Mouse (Mus musculus) lung, postnatal 0 days (tissue): Measurements from ENCODE around the gene Klhl7. TPM values are rescaled to one million over a fixed set of nuclear protein-coding genes. Genes with fewer than 3 reads are reported as not detected.

Experiments
- ATAC-seq: fragments of 200-750 bp; cut with Nextera tagmentation; 2 replicates; pipeline ENCODE4 v1.8.0; 2017; ENCODE audit warnings: moderate library complexity
- DNase-seq: peaks from one replicate; pipeline ENCODE4 v3.0.0-alpha.2; 2016; ENCODE audit warnings: low spot score
- H3K27ac ChIP-seq: fragments of 300-500 bp; sonication (generic); 2 replicates; pipeline ENCODE4 v1.5.1; 2014; ENCODE audit warnings: antibody characterized with exemption, mild to moderate bottlenecking, low read length, mixed read lengths
- H3K27me3 ChIP-seq: fragments of 300-500 bp; sonication (generic); replicated peaks from 2 replicates; pipeline ENCODE4 v1.6.1; 2014; ENCODE audit warnings: low read length, mixed read lengths; ENCODE audit not compliant: insufficient read depth
- H3K36me3 ChIP-seq: fragments of 300-500 bp; sonication (generic); 2 replicates; pipeline ENCODE4 v1.6.1; 2014; ENCODE audit warnings: low read length, mixed read lengths; ENCODE audit not compliant: insufficient read depth
- H3K4me1 ChIP-seq: fragments of 300-500 bp; sonication (generic); 2 replicates; pipeline ENCODE4 v1.6.1; 2014; ENCODE audit warnings: antibody characterized with exemption, low read depth, low read length, mixed read lengths; ENCODE audit not compliant: insufficient read depth
- H3K4me2 ChIP-seq: fragments of 300-500 bp; sonication (generic); replicated peaks from 2 replicates; pipeline ENCODE4 v1.6.1; 2014; ENCODE audit warnings: low read depth, mild to moderate bottlenecking, low read length, moderate library complexity, mixed read lengths
- H3K4me3 ChIP-seq: fragments of 300-500 bp; sonication (generic); 2 replicates; pipeline ENCODE4 v1.5.1; 2014; ENCODE audit warnings: low read depth, low read length
- H3K9ac ChIP-seq: fragments of 300-500 bp; sonication (generic); replicated peaks from 2 replicates; pipeline ENCODE4 v1.6.1; 2014; ENCODE audit warnings: low read depth, mild to moderate bottlenecking
- H3K9me3 ChIP-seq: fragments of 300-500 bp; sonication (generic); 2 replicates; pipeline ENCODE4 v1.6.1; 2016; ENCODE audit warnings: low read length, mixed read lengths
- CTCF ChIP-seq: IDR thresholded peaks from 2 replicates; pipeline ENCODE4 v1.5.1; 2016; ENCODE audit warnings: antibody characterized with exemption, mild to moderate bottlenecking
- EP300 ChIP-seq: IDR thresholded peaks from 2 replicates; pipeline ENCODE4 v1.6.1; 2016; ENCODE audit warnings: antibody characterized with exemption, mild to moderate bottlenecking, control low read depth
- WGBS: fragments of 180-500 bp; shearing (Covaris S2); extraction: QIAGEN DNeasy Blood & Tissue Kit; methylation state at CpG from one replicate; pipeline ENCODE4 v1.1.7; 2014; 5-methylcytosine and 5-hydroxymethylcytosine counted together
- polyA plus RNA-seq: library from polyadenylated mRNA; unstranded; fragments of >200 nt; fragmentation: Nextera tagmentation; extraction: Ambion mirVana; gene quantifications from 2 replicates; pipeline ENCODE4 v1.2.1, GENCODE M21; 2015

The Klhl7 gene
- polyA plus RNA-seq, 1 experiment from 2014 or later = 22.6 TPM

DNA sequence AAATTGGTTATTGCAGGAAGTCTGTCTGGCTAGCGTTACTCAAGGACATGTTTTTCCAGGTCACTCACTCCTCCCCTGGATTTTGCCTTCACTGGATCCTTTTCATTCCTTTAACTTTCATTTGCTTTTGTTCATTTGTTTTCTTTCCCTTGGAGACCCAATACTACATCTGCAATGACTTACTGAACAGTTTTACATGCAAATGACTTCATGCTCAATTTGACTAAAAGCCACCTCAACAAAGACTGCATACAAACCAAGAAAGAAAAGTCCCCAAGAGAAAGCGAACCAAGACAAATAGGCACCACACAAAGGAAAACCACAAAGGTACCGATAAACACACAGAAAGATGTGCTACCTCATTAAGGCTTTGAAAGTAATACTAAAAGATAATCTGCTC is 13.5 kb upstream of the Klhl7 start:
- H3K9me3 ChIP-seq = no peaks in the 10 kb centered on the region
- H3K27me3 ChIP-seq = no peaks in the 10 kb centered on the region
- no peak overlapping the region for H3K9ac ChIP-seq
- no peak overlapping the region for H3K27ac ChIP-seq
- DNase-seq (no peak), ATAC-seq (no peak)
- no peak overlapping the region for H3K4me2 ChIP-seq
- no peak for TF ChIP-seq EP300
- TF ChIP-seq CTCF = no peak
- no peaks in the 10 kb centered on the region for H3K4me1 ChIP-seq
- H3K4me3 ChIP-seq = no peak overlapping the region
- 75% methylated on average over 3 of the region's 3 CpGs for WGBS
- no peaks in the 10 kb centered on the region for H3K36me3 ChIP-seq

DNA sequence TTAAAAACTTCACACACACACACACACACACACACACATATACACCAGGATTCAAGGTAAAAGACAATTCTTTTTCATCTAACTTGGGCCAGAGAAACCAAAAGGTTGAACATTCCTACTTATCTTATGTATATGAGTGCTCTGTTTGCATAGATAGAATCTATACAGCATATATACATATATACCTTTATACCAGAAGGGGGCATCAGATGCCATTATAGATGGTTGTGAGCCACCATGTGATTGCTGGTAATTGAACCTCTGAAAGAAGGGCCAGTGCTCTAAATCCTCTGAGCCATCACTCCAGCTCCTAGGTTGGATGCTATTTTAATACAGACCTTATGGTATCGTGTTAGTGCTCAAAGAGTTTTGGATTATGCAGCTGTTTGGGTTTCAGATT is 12.0 kb upstream of the Klhl7 start:
- TF ChIP-seq CTCF (no peak), EP300 (no peak)
- no peak overlapping the region for H3K4me2 ChIP-seq
- 87% methylated on average over 1 of the region's 1 CpGs for WGBS
- H3K27me3 ChIP-seq = no peaks in the 10 kb centered on the region
- H3K36me3 ChIP-seq = no peaks in the 10 kb centered on the region
- no peak overlapping the region for H3K27ac ChIP-seq
- no peak overlapping the region for H3K4me3 ChIP-seq
- no peaks in the 10 kb centered on the region for H3K9me3 ChIP-seq
- no peaks in the 10 kb centered on the region for H3K4me1 ChIP-seq
- no peak for ATAC-seq
- H3K9ac ChIP-seq = no peak overlapping the region
- no peak for DNase-seq

DNA sequence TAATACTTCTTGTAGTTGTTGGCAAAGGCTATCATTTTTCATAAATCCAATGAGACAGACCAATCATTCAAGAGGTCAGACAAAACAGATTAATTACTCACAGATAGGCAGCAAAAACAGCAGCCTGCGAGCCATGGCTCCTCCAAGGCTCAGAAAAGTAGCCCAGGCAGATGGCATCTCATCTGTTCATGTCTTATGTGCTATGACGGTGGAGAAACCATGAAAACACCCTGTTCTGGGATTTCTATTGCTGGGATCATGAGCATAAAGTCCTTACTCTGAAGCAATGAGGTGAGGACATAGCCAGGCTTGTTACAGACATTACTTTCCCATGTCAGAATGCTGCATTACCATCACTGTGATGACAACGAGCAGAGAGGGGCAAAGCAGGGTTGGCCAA is 7.9 kb upstream of the Klhl7 start:
- no peaks in the 10 kb centered on the region for H3K4me1 ChIP-seq

DNA sequence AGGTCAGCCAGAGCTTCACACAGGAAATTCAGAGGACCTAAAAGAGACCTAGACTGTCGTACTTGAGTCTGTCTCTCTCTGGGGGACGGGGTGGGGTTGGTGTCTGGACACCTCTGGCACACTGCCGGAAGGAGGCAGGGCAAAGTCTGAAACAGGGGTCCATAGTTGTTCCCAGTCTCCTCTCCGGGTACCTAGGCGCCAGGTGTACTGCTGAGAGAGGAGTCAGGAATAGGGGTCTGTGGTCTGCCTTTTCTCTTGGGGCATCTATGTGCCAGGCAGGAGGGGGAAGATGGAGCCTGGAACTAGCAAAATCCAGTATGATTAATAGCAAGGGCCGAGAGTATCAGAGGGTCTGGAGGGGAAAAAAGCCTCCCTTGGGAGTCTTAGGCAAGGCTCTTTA is 5.0 kb upstream of the Klhl7 start:
- Histone ChIP-seq H3K4me2 (no peak overlapping the region), H3K27me3 (no peaks in the 10 kb centered on the region), H3K36me3 (no peaks in the 10 kb centered on the region), H3K9ac (no peak overlapping the region), H3K9me3 (no peaks in the 10 kb centered on the region), H3K27ac (no peak overlapping the region), H3K4me1 (no peaks in the 10 kb centered on the region), H3K4me3 (no peak overlapping the region)
- ATAC-seq (no peak), DNase-seq (no peak)
- 71% methylated on average over 6 of the region's 6 CpGs for WGBS
- TF ChIP-seq EP300 = no peak
- TF ChIP-seq CTCF = no peak

More for the DNA sequence above, 7.9 kb upstream of the Klhl7 start:
- no peak overlapping the region for H3K9ac ChIP-seq
- ATAC-seq (no peak), DNase-seq (no peak)
- H3K27ac ChIP-seq = no peak overlapping the region
- 69% methylated on average over 3 of the region's 3 CpGs for WGBS
- no peak for TF ChIP-seq CTCF
- TF ChIP-seq EP300 = no peak
- no peak overlapping the region for H3K4me3 ChIP-seq
- no peaks in the 10 kb centered on the region for H3K9me3 ChIP-seq
- H3K4me2 ChIP-seq = no peak overlapping the region
- H3K36me3 ChIP-seq = no peaks in the 10 kb centered on the region
- no peaks in the 10 kb centered on the region for H3K27me3 ChIP-seq

DNA sequence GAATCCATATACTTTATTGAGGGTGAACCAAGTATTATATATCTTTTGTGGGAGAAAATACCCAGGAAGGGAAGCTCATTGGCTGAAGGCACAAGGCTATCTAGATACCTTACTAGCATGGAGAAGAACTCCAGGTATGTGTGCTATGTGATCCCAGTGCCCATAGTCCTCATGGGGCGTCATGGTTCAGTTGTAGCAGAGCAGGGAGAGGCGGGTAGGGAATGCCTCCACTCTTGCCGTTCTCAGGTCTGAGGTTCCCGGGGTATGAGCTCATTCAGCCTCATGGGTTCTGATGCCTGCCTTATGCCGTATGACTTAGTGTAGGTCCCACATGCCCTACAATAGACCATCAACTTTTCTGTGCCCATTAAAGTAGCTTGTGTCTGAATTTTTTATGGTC is 4.5 kb upstream of the Klhl7 start:
- H3K4me1 ChIP-seq = no peaks in the 10 kb centered on the region
- no peak overlapping the region for H3K4me3 ChIP-seq
- TF ChIP-seq EP300 (no peak), CTCF (no peak)

DNA sequence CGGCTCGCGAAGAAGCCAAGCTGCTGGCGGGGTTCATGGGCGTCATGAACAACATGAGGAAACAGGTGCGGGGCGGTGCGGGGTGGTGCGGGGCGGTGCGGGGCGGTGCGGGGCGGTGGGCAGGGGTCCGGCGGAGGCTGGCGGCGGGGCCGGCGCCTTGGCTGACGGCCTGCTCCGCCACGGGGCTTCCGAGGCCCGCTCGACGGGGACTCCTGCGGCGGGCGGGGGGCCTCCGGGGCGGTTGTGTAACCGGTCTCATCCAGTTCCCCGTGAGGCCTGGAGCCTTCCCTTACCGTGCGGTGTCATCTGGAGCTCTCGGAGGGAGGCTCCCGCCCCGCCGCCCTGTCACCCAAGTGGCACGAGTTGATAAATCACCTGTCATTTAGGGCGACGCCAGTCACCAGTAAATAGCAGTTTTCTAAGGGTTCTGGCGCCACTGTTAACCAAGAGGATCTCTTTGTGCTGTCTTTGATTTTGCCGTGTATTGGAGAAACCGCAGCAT is 456 bp downstream of the Klhl7 start:
- peak overlapping the region; percentile 83 for H3K27ac ChIP-seq
- H3K9me3 ChIP-seq = no peaks in the 10 kb centered on the region
- H3K4me1 ChIP-seq = no peaks in the 10 kb centered on the region
- peak overlapping the region; percentile 78 for H3K4me3 ChIP-seq
- 0% methylated on average over 43 of the region's 46 CpGs for WGBS
- ATAC-seq (peak; percentile 86), DNase-seq (peak; percentile 71)
- peak overlapping the region; percentile 73 for H3K9ac ChIP-seq
- TF ChIP-seq EP300 (no peak), CTCF (no peak)
- H3K27me3 ChIP-seq = no peaks in the 10 kb centered on the region
- peak overlapping the region; percentile 75 for H3K4me2 ChIP-seq
- no peaks in the 10 kb centered on the region for H3K36me3 ChIP-seq

More for the DNA sequence above, 4.5 kb upstream of the Klhl7 start:
- Histone ChIP-seq H3K27ac (no peak overlapping the region), H3K36me3 (no peaks in the 10 kb centered on the region), H3K4me2 (no peak overlapping the region), H3K9me3 (no peaks in the 10 kb centered on the region), H3K27me3 (no peaks in the 10 kb centered on the region), H3K9ac (no peak overlapping the region)
- no peak for ATAC-seq
- DNase-seq = no peak
- WGBS = 54% methylated on average over 5 of the region's 5 CpGs
